Mouse (Mus musculus) stomach, embryonic 14.5 days (tissue): ENCODE data around the gene Tekt4. TPM values are rescaled to one million over a fixed set of nuclear protein-coding genes. Genes with fewer than 3 reads are reported as not detected.

Source experiments
- ATAC-seq: fragments of 200-750 bp; cut with Nextera tagmentation; 2 replicates; pipeline ENCODE4 v1.8.0; 2017; ENCODE audit warnings: low read depth, moderate TSS enrichment; ENCODE audit not compliant: insufficient number of reproducible peaks, insufficient read depth, low FRiP score
- H3K27ac ChIP-seq: fragments of 300-500 bp; sonication (generic); 2 replicates; pipeline ENCODE4 v1.5.1; 2014; ENCODE audit warnings: mild to moderate bottlenecking, low read length, moderate library complexity, mixed read lengths
- H3K27me3 ChIP-seq: fragments of 300-500 bp; sonication (generic); 2 replicates; pipeline ENCODE4 v1.6.1; 2014; ENCODE audit warnings: low read length, control low read depth, mixed read lengths; ENCODE audit not compliant: control insufficient read depth, insufficient read depth
- H3K36me3 ChIP-seq: fragments of 300-500 bp; sonication (generic); 2 replicates; pipeline ENCODE4 v1.6.1; 2014; ENCODE audit warnings: mild to moderate bottlenecking, control low read depth, low read length, moderate library complexity, mixed read lengths; ENCODE audit not compliant: control insufficient read depth, insufficient read depth
- H3K4me1 ChIP-seq: fragments of 300-500 bp; sonication (generic); 2 replicates; pipeline ENCODE4 v1.6.1; 2014; ENCODE audit warnings: low read length, control low read depth, mixed read lengths; ENCODE audit not compliant: control insufficient read depth, insufficient read depth
- H3K4me2 ChIP-seq: fragments of 300-500 bp; sonication (generic); replicated peaks from 2 replicates; pipeline ENCODE4 v1.6.1; 2014; ENCODE audit warnings: low read depth, low read length, control low read depth
- H3K4me3 ChIP-seq: fragments of 300-500 bp; sonication (generic); 2 replicates; pipeline ENCODE4 v1.5.1; 2014; ENCODE audit warnings: low read depth, low read length, control low read depth
- H3K9ac ChIP-seq: fragments of 300-500 bp; sonication (generic); replicated peaks from 2 replicates; pipeline ENCODE4 v1.6.1; 2014; ENCODE audit warnings: low read depth, mild to moderate bottlenecking, control low read depth, low read length, moderate library complexity, mixed read lengths
- H3K9me3 ChIP-seq: fragments of 300-500 bp; sonication (generic); 2 replicates; pipeline ENCODE4 v1.6.1; 2016; ENCODE audit warnings: low read depth, low read length, control low read depth; ENCODE audit not compliant: control insufficient read depth
- WGBS: fragments of 180-500 bp; shearing (Covaris S2); extraction: QIAGEN DNeasy Blood & Tissue Kit; methylation state at CpG from one replicate; pipeline ENCODE4 v1.1.7; 2014; 5-methylcytosine and 5-hydroxymethylcytosine counted together
- polyA plus RNA-seq: library from polyadenylated mRNA; unstranded; fragments of >200 nt; fragmentation: Nextera tagmentation; extraction: Ambion mirVana; gene quantifications from 2 replicates; pipeline ENCODE4 v1.2.1, GENCODE M21; 2014

The Tekt4 gene
- polyA plus RNA-seq, 1 experiment from 2014 or later: not detected

GRCm38 (mm10) chr17:25520492-25520891, 66.1 kb downstream of the Tekt4 start:
- WGBS: 27% methylated on average over 9 of the region's 9 CpGs

GRCm38 (mm10) chr17:25522080-25522479, 67.7 kb downstream of the Tekt4 start:
- WGBS: 83% methylated on average over 12 of the region's 12 CpGs
- H3K4me2 ChIP-seq: no peak overlapping the region
- H3K27ac ChIP-seq: no peak overlapping the region

More at GRCm38 (mm10) chr17:25520492-25520891, 66.1 kb downstream of the Tekt4 start:
- Histone ChIP-seq H3K4me3 (no peak overlapping the region), H3K9me3 (no peaks in the 10 kb centered on the region), H3K4me2 (no peak overlapping the region), H3K27ac (no peak overlapping the region), H3K36me3 (no peaks in the 10 kb centered on the region), H3K9ac (no peak overlapping the region), H3K27me3 (no peaks in the 10 kb centered on the region), H3K4me1 (no peaks in the 10 kb centered on the region)
- ATAC-seq: no peak

More at GRCm38 (mm10) chr17:25522080-25522479, 67.7 kb downstream of the Tekt4 start:
- H3K4me1 ChIP-seq: no peaks in the 10 kb centered on the region
- ATAC-seq: no peak
- H3K36me3 ChIP-seq: no peaks in the 10 kb centered on the region
- H3K9ac ChIP-seq: no peak overlapping the region
- H3K27me3 ChIP-seq: no peaks in the 10 kb centered on the region
- no peak overlapping the region for H3K4me3 ChIP-seq
- no peaks in the 10 kb centered on the region for H3K9me3 ChIP-seq

Other genes starting within 250 kb of the Tekt4 start
- 44.3 and 44.4 TPM in 2 replicates for gene Gnptg, start 214.5 kb upstream of the Tekt4 start, polyA plus RNA-seq
- 41.1 and 42.4 TPM in 2 replicates for gene Tsr3, start 214.4 kb upstream of the Tekt4 start, polyA plus RNA-seq
- 2.3 and 3.9 TPM in 2 replicates for gene Baiap3, start 198.3 kb upstream of the Tekt4 start, polyA plus RNA-seq
- 592 and 600 TPM in 2 replicates for gene Ube2i, start 180.0 kb upstream of the Tekt4 start, polyA plus RNA-seq
- gene Prss34, start 156.2 kb upstream of the Tekt4 start, polyA plus RNA-seq: 0.33 and 0.35 TPM in 2 replicates
- not detected in 2 replicates for gene Prss28, start 146.0 kb upstream of the Tekt4 start, polyA plus RNA-seq
- not detected in 2 replicates for gene Prss29, start 136.0 kb upstream of the Tekt4 start, polyA plus RNA-seq
- not detected in 2 replicates for gene Tpsab1, start 109.1 kb upstream of the Tekt4 start, polyA plus RNA-seq
- gene Tpsb2, start 88.3 kb upstream of the Tekt4 start, polyA plus RNA-seq: 1.3 and 1.4 TPM in 2 replicates
- gene Tpsg1, start 85.3 kb upstream of the Tekt4 start, polyA plus RNA-seq: 0.69 and 0.98 TPM in 2 replicates
- gene Cacna1h, start 20.8 kb upstream of the Tekt4 start, polyA plus RNA-seq: 6.1 and 6.6 TPM in 2 replicates
- gene Sstr5, start 42.7 kb downstream of the Tekt4 start, polyA plus RNA-seq: 0.25 TPM in 1 of 2 replicates, not detected in the other
- 7.1 and 8.0 TPM in 2 replicates for gene Sox8, start 116.1 kb downstream of the Tekt4 start, polyA plus RNA-seq
- 29.0 and 30.1 TPM in 2 replicates for gene Lmf1, start 124.5 kb downstream of the Tekt4 start, polyA plus RNA-seq